Mouse (Mus musculus) heart, embryonic 12.5 days (tissue): ENCODE measurements around the gene Nhp2. TPM values are rescaled to one million over a fixed set of nuclear protein-coding genes. Genes with fewer than 3 reads are reported as not detected.
"Not testable (repeated sequence)": the region's sequence is repeated elsewhere in the genome, so short reads cannot be mapped to it uniquely, and the experiment has no call there.

ENCODE experiments used
- ATAC-seq: fragments of 200-750 bp; cut with Nextera tagmentation; 2 replicates; pipeline ENCODE4 v1.8.0; 2017; ENCODE audit warnings: moderate TSS enrichment, moderate library complexity; ENCODE audit not compliant: insufficient number of reproducible peaks, low FRiP score
- H3K27ac ChIP-seq: fragments of 300-500 bp; sonication (generic); 2 replicates; pipeline ENCODE4 v1.5.1; 2016; ENCODE audit warnings: mild to moderate bottlenecking, moderate library complexity; ENCODE audit not compliant: poor library complexity, severe bottlenecking
- H3K27me3 ChIP-seq: fragments of 300-500 bp; sonication (generic); replicated peaks from 2 replicates; pipeline ENCODE4 v1.6.1; 2016; ENCODE audit warnings: mild to moderate bottlenecking, moderate library complexity
- H3K36me3 ChIP-seq: fragments of 300-500 bp; sonication (generic); 2 replicates; pipeline ENCODE4 v1.6.1; 2016; ENCODE audit warnings: mild to moderate bottlenecking, moderate library complexity
- H3K4me1 ChIP-seq: fragments of 300-500 bp; sonication (generic); replicated peaks from 2 replicates; pipeline ENCODE4 v1.6.1; 2016; ENCODE audit warnings: mild to moderate bottlenecking
- H3K4me2 ChIP-seq: fragments of 300-500 bp; sonication (generic); 2 replicates; pipeline ENCODE4 v1.6.1; 2016; ENCODE audit warnings: mild to moderate bottlenecking, moderate library complexity
- H3K4me3 ChIP-seq: fragments of 300-500 bp; sonication (generic); 2 replicates; pipeline ENCODE4 v1.5.1; 2016; ENCODE audit warnings: mild to moderate bottlenecking
- H3K9ac ChIP-seq: fragments of 300-500 bp; sonication (generic); 2 replicates; pipeline ENCODE4 v1.6.1; 2016; ENCODE audit warnings: mild to moderate bottlenecking, moderate library complexity
- H3K9me3 ChIP-seq: fragments of 300-500 bp; sonication (generic); replicated peaks from 2 replicates; pipeline ENCODE4 v1.6.1; 2016; ENCODE audit warnings: mild to moderate bottlenecking, moderate library complexity
- WGBS: fragments of 180-500 bp; shearing (Covaris S2); methylation state at CpG from one replicate; pipeline ENCODE4 v1.1.7; 2016; 5-methylcytosine and 5-hydroxymethylcytosine counted together
- polyA plus RNA-seq: library from polyadenylated mRNA; unstranded; fragments of >200 nt; fragmentation: Nextera tagmentation; extraction: Ambion mirVana; gene quantifications from 2 replicates; pipeline ENCODE4 v1.2.1, GENCODE M21; 2016

The Nhp2 gene
- polyA plus RNA-seq, 1 experiment from 2014 or later, result 91.9 TPM

DNA sequence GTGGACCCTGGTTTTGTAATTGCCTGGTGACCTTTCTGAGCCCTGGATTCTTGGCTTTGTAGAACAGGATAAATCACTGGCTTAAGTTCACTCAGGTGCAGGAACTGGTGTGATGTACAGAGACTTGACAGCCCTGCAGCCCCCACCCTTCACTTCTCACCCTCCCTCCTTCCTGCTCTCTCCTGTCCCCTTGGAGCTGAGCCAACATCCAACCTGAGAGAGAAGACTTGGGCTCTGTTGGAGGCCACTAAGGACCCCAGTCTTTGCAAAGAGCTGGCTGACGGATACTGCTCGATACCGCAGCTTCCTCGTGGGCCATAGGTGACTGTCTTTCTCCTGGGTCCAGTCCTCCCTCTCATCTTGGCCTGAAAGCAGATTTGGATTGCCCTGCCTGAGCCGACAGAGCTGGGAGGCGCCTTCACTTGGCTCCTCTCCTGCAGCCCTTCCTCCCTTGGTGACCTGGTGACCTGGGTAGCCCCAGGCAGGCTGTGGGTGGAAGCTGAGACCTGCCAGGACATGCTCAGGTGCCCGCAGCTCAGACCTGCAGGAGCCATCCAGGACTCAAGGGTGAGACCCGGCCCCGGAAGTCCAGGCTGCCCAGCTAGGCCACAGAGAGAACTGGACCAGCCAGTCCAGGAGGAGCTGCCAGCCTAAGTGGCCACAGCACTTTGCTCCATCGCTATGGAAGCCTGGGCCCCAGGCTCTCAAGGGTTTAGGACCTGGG, 37.4 kb downstream of the Nhp2 start:
- Histone ChIP-seq H3K4me1 (peaks cover 8% of the 10 kb centered on the region), H3K4me2 (no peak overlapping the region), H3K9ac (no peak overlapping the region), H3K9me3 (no peaks in the 10 kb centered on the region), H3K4me3 (no peak overlapping the region), H3K27ac (no peak overlapping the region), H3K36me3 (no peaks in the 10 kb centered on the region), H3K27me3 (peaks cover 3% of the 10 kb centered on the region; the same call in 1 of the 2 replicates)
- WGBS, result 84% methylated on average over 10 of the region's 10 CpGs
- no peak for ATAC-seq

DNA sequence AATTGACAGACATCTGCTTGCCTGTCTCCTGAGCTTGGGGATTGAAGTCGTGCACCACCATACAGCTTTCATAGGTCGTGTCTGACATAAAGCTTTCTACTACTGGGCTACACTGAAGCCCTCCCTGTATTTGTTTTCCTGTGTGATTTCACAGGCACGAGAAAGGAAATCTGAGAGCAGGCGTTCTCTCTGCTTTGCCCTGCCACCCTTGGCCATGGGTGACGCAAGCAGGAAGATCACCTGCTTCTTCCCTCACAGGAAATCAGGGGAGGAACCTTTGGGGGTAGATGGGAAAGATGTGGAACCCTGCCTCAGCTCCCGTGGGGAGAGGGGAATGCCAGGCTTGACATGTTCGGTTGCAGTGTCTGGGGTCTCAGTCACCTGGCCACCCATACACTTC, 38.8 kb downstream of the Nhp2 start:
- no peaks in the 10 kb centered on the region for H3K9me3 ChIP-seq
- H3K4me1 ChIP-seq, result peaks cover 8% of the 10 kb centered on the region
- H3K9ac ChIP-seq, result no peak overlapping the region
- no peaks in the 10 kb centered on the region for H3K36me3 ChIP-seq
- no peak overlapping the region for H3K4me2 ChIP-seq
- H3K27ac ChIP-seq, result no peak overlapping the region
- peaks cover 3% of the 10 kb centered on the region; the same call in 1 of the 2 replicates for H3K27me3 ChIP-seq
- no peak for ATAC-seq
- H3K4me3 ChIP-seq, result no peak overlapping the region
- 59% methylated on average over 7 of the region's 7 CpGs for WGBS

DNA sequence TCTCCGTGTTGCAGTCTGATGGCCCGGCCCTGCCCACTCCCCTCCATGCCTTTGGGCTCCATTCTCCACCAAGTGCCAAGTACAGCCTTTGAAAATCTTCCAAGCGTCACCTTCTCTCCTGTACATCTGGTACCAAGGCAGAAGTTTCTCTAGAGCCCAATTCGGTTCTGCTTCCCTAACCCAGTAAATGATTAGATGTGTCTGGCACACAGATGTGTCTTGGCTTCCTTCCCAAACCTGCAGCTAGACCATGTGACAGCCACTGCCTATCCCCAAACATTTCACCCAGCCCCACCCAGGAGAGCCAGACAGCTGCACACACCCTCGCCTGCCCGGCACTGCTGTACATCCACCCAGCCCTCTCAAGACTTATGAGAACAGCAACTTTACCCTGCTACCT, 39.2 kb downstream of the Nhp2 start:
- H3K9me3 ChIP-seq, result no peaks in the 10 kb centered on the region
- 65% methylated on average over 6 of the region's 6 CpGs for WGBS
- peaks cover 8% of the 10 kb centered on the region for H3K4me1 ChIP-seq
- no peak overlapping the region; the same call in 1 of the 2 replicates for H3K9ac ChIP-seq
- H3K27ac ChIP-seq, result no peak overlapping the region
- no peaks in the 10 kb centered on the region for H3K36me3 ChIP-seq
- peaks cover 3% of the 10 kb centered on the region; the same call in 1 of the 2 replicates for H3K27me3 ChIP-seq
- H3K4me2 ChIP-seq, result no peak overlapping the region
- H3K4me3 ChIP-seq, result no peak overlapping the region
- ATAC-seq, result 0 out of 2 replicates have a peak, but pooled peaks have one; percentile 33

DNA sequence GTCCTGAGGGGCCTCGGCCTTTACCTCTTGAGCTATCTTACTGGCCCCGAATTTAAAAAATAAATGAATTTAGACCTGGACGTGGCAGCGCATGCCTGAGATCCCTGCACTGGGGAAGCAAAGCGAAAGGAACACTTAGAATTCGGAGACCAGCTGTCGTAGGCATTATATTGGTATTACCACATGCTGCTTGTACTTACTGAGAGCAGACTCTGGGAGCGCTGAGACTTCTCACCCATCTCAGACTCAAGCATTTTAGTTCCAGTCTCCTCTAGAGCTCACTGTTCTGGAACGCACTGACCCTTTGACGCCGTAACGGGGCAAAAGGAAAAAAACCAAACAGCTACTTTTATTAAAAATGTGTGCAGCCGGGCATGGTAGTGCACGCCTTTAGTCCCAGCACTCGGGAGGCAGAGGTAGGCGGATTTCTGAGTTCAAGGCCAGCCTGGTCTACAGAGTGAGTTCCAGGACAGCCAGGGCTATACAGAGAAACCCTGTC, 42.4 kb downstream of the Nhp2 start:
- H3K4me1 ChIP-seq, result peaks cover 8% of the 10 kb centered on the region
- no peaks in the 10 kb centered on the region; the same call in 1 of the 2 replicates for H3K27me3 ChIP-seq
- ATAC-seq, result no peak
- H3K27ac ChIP-seq, result no peak overlapping the region
- 79% methylated on average over 16 of the region's 16 CpGs for WGBS
- H3K9ac ChIP-seq, result no peak overlapping the region
- no peaks in the 10 kb centered on the region for H3K36me3 ChIP-seq
- no peak overlapping the region for H3K4me3 ChIP-seq
- H3K9me3 ChIP-seq, result no peaks in the 10 kb centered on the region
- H3K4me2 ChIP-seq, result no peak overlapping the region

DNA sequence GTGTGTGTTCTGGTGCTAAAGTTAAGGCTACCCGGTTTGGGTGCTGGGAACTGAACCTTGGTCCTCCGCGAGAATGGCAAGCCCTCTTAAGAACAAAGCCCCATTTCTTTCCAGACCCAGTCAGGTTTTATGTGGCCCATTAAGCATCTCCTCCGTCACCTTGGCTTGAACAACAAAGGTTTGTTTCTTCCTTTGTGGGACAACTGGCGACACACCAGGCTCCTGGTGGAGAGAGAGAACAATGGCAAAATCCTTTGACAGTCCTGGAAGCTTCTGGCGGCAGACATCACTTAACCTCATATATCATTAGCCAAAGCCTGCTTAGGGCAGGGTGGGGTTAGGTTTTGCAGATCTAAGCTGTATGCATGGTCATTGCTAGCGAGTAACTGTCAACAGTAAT, 43.1 kb downstream of the Nhp2 start:
- no peak overlapping the region for H3K4me3 ChIP-seq
- H3K4me1 ChIP-seq, result peaks cover 8% of the 10 kb centered on the region
- 73% methylated on average over 7 of the region's 7 CpGs for WGBS
- no peaks in the 10 kb centered on the region; the same call in 1 of the 2 replicates for H3K27me3 ChIP-seq
- no peaks in the 10 kb centered on the region for H3K9me3 ChIP-seq
- no peak for ATAC-seq
- no peaks in the 10 kb centered on the region for H3K36me3 ChIP-seq
- H3K27ac ChIP-seq, result no peak overlapping the region
- H3K9ac ChIP-seq, result no peak overlapping the region
- H3K4me2 ChIP-seq, result no peak overlapping the region

DNA sequence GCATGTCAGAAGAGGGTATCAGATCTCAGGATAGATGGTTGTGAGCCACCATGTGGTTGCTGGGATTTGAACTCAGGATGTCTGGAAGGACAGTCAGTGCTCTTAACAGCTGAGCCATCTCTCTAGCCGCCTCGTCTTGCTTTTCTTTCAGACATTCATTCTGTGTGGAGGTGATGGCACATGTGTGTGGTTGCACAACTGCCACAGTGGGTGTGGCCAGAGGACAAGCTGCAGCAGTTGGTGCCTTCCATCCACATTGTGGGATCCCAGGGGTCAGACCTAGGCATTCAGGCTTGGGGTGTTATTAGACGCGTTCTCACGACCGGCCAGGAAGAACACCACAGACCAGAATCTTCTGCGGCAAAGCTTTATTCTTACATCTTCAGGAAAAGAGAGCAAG, 45.2 kb downstream of the Nhp2 start:
- WGBS, result 86% methylated on average over 7 of the region's 7 CpGs
- not testable (repeated sequence) for H3K27ac ChIP-seq, H3K4me1 ChIP-seq, ATAC-seq, H3K4me3 ChIP-seq, H3K9me3 ChIP-seq, H3K36me3 ChIP-seq, H3K27me3 ChIP-seq, H3K4me2 ChIP-seq, H3K9ac ChIP-seq

DNA sequence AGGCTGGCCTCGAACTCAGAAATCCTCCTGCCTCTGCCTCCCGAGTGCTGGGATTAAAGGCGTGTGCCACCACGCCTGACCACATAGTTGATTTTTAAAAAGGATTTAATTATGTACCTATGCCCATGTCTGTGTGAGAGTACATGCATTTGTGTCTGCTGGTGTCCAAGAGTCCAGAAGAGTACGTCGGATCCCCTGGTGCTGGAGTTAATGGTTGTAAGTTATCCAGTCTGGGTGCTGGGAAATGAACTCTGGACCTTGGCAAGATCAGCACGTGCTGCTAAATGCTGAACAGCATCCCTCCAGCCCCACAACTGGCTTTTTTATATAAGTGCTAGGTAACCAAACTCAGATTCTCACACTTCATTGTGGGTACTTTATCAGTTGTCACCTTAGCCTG, 51.3 kb downstream of the Nhp2 start:
- ATAC-seq, result no peak
- no peaks in the 10 kb centered on the region for H3K9me3 ChIP-seq
- no peaks in the 10 kb centered on the region for H3K27me3 ChIP-seq
- 89% methylated on average over 7 of the region's 7 CpGs for WGBS
- no peak overlapping the region for H3K4me3 ChIP-seq
- H3K4me2 ChIP-seq, result no peak overlapping the region
- no peak overlapping the region for H3K27ac ChIP-seq
- no peaks in the 10 kb centered on the region for H3K36me3 ChIP-seq
- no peaks in the 10 kb centered on the region for H3K4me1 ChIP-seq
- H3K9ac ChIP-seq, result no peak overlapping the region

DNA sequence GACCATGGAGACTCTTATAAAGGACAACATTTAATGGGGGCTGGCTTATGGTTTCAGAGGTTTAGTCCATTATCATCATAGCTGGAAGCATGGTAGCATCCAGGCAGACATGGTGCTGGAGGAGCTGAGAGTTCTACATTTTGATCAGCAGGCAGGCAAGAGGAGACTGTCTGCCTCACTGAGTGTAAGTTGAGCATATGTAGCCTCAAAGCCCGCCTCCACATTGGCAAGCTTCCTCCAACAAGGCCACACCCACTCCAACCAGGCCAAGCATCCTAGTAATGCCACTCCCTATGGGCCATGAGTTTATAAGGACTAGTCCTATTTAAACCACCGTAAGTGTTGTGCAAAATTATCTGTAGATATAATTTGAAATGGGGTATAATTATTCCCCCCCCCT, 51.8 kb downstream of the Nhp2 start:
- Histone ChIP-seq H3K4me1 (no peaks in the 10 kb centered on the region), H3K36me3 (no peaks in the 10 kb centered on the region), H3K4me3 (no peak overlapping the region), H3K4me2 (no peak overlapping the region), H3K9ac (no peak overlapping the region), H3K27me3 (no peaks in the 10 kb centered on the region), H3K27ac (no peak overlapping the region), H3K9me3 (no peaks in the 10 kb centered on the region)
- 77% methylated on average over 2 of the region's 2 CpGs for WGBS
- no peak for ATAC-seq

DNA sequence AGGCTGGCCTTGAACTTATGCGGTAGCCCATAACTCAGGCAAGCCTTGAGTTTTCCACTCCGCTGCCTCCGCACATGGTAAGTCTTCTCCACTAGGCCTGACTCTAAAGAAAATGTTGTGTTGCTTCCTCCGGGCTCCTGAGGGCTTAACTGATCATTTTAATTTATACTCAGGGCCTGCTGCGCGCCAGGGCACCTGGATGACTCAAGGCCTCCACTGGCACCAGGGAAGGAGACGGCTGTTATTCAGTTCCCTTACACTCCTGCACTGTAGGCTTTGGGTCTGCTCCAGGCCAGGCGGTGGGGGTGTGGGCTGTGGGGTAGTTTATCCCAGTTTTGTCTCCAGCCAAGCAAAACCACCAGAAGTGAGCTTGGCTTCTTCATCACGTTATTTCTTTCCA, 53.8 kb downstream of the Nhp2 start:
- Histone ChIP-seq H3K27me3 (no peaks in the 10 kb centered on the region), H3K4me3 (no peak overlapping the region), H3K4me2 (no peak overlapping the region), H3K9ac (no peak overlapping the region), H3K27ac (no peak overlapping the region), H3K9me3 (no peaks in the 10 kb centered on the region), H3K36me3 (no peaks in the 10 kb centered on the region), H3K4me1 (no peaks in the 10 kb centered on the region)
- WGBS, result 80% methylated on average over 9 of the region's 9 CpGs
- no peak for ATAC-seq

Other genes starting within 250 kb of the Nhp2 start
- gene Phykpl, start 35.0 kb upstream of the Nhp2 start, polyA plus RNA-seq, result 15.1 and 16.9 TPM in 2 replicates
- 428 and 457 TPM in 2 replicates for gene Hnrnpab, start 12.9 kb upstream of the Nhp2 start, polyA plus RNA-seq
- gene Rmnd5b, start 16.2 kb downstream of the Nhp2 start, polyA plus RNA-seq, result 27.9 and 28.5 TPM in 2 replicates
- 7.8 and 8.4 TPM in 2 replicates for gene N4bp3, start 31.1 kb downstream of the Nhp2 start, polyA plus RNA-seq
- gene D930048N14Rik, start 31.2 kb downstream of the Nhp2 start, polyA plus RNA-seq, result 0.77 and 1.0 TPM in 2 replicates
- gene 0610009B22Rik, start 69.1 kb downstream of the Nhp2 start, polyA plus RNA-seq, result 68.1 and 69.7 TPM in 2 replicates
- 14.6 and 15.2 TPM in 2 replicates for gene Sec24a, start 143.9 kb downstream of the Nhp2 start, polyA plus RNA-seq
- gene Sar1b, start 144.0 kb downstream of the Nhp2 start, polyA plus RNA-seq, result 123 and 127 TPM in 2 replicates
- 0.57 and 0.81 TPM in 2 replicates for gene Jade2, start 237.9 kb downstream of the Nhp2 start, polyA plus RNA-seq